Mouse (Mus musculus) forebrain, embryonic 13.5 days (tissue): ENCODE data around the gene Dgke. TPM values are rescaled to one million over a fixed set of nuclear protein-coding genes. Genes with fewer than 3 reads are reported as not detected.
"Not testable (repeated sequence)": the region's sequence is repeated elsewhere in the genome, so short reads cannot be mapped to it uniquely, and the experiment has no call there.

Source experiments
- ATAC-seq: fragments of 200-750 bp; cut with Nextera tagmentation; 2 replicates; pipeline ENCODE4 v1.8.0; 2017
- H3K27ac ChIP-seq: fragments of 300-500 bp; sonication (generic); 2 replicates; pipeline ENCODE4 v1.5.1; 2015; ENCODE audit warnings: inconsistent platforms, mild to moderate bottlenecking, moderate library complexity
- H3K27me3 ChIP-seq: fragments of 300-500 bp; sonication (generic); 2 replicates; pipeline ENCODE4 v1.6.1; 2015; ENCODE audit warnings: mild to moderate bottlenecking, inconsistent platforms
- H3K36me3 ChIP-seq: fragments of 300-500 bp; sonication (generic); 2 replicates; pipeline ENCODE4 v1.6.1; 2015; ENCODE audit warnings: mild to moderate bottlenecking, inconsistent platforms; ENCODE audit not compliant: poor library complexity, severe bottlenecking
- H3K4me1 ChIP-seq: fragments of 300-500 bp; sonication (generic); 2 replicates; pipeline ENCODE4 v1.6.1; 2015; ENCODE audit warnings: inconsistent platforms
- H3K4me2 ChIP-seq: fragments of 300-500 bp; sonication (generic); 2 replicates; pipeline ENCODE4 v1.6.1; 2015; ENCODE audit warnings: inconsistent platforms, mild to moderate bottlenecking, moderate library complexity
- H3K4me3 ChIP-seq: fragments of 300-500 bp; sonication (generic); 2 replicates; pipeline ENCODE4 v1.5.1; 2015; ENCODE audit warnings: mild to moderate bottlenecking, inconsistent platforms
- H3K9ac ChIP-seq: fragments of 300-500 bp; sonication (generic); 2 replicates; pipeline ENCODE4 v1.6.1; 2015; ENCODE audit warnings: mild to moderate bottlenecking, inconsistent platforms
- H3K9me3 ChIP-seq: fragments of 300-500 bp; sonication (generic); replicated peaks from 2 replicates; pipeline ENCODE4 v1.6.1; 2016; ENCODE audit warnings: inconsistent platforms
- WGBS: fragments of 180-500 bp; shearing (Covaris S2); methylation state at CpG from one replicate; pipeline ENCODE4 v1.1.7; 2015; 5-methylcytosine and 5-hydroxymethylcytosine counted together
- polyA plus RNA-seq: library from polyadenylated mRNA; unstranded; fragments of >200 nt; fragmentation: Nextera tagmentation; extraction: Ambion mirVana; gene quantifications from 2 replicates; pipeline ENCODE4 v1.2.1, GENCODE M21; 2015

The Dgke gene
- polyA plus RNA-seq, 1 experiment from 2014 or later: 8.7 TPM

GRCm38 (mm10) chr11:89055931-89056690 is 10.5 kb downstream of the Dgke start:
- Histone ChIP-seq H3K27me3 (no peaks in the 10 kb centered on the region), H3K4me3 (no peak overlapping the region), H3K9ac (no peak overlapping the region), H3K4me1 (peaks cover 32% of the 10 kb centered on the region), H3K9me3 (no peaks in the 10 kb centered on the region), H3K4me2 (no peak overlapping the region), H3K36me3 (peaks cover 35% of the 10 kb centered on the region), H3K27ac (no peak overlapping the region)
- 78% methylated on average over 13 of the region's 13 CpGs for WGBS
- ATAC-seq: no peak

GRCm38 (mm10) chr11:89051767-89052166 is 14.9 kb downstream of the Dgke start:
- no peak overlapping the region for H3K4me2 ChIP-seq
- no peaks in the 10 kb centered on the region for H3K27me3 ChIP-seq
- H3K4me1 ChIP-seq: peaks cover 8% of the 10 kb centered on the region; the same call in 1 of the 2 replicates
- ATAC-seq: no peak
- peaks cover 68% of the 10 kb centered on the region for H3K36me3 ChIP-seq
- H3K4me3 ChIP-seq: no peak overlapping the region
- no peak overlapping the region for H3K27ac ChIP-seq
- no peaks in the 10 kb centered on the region for H3K9me3 ChIP-seq
- WGBS: 95% methylated on average over 6 of the region's 6 CpGs
- H3K9ac ChIP-seq: no peak overlapping the region

- peaks cover 7% of the 10 kb centered on the region; the same call in 1 of the 2 replicates for H3K9me3 ChIP-seq
- H3K4me2 ChIP-seq: no peak overlapping the region
- ATAC-seq: no peak
- peaks cover 85% of the 10 kb centered on the region for H3K36me3 ChIP-seq
- H3K27ac ChIP-seq: no peak overlapping the region
- no peaks in the 10 kb centered on the region for H3K4me1 ChIP-seq
- 80% methylated on average over 3 of the region's 3 CpGs for WGBS
- no peak overlapping the region for H3K9ac ChIP-seq
- no peaks in the 10 kb centered on the region for H3K27me3 ChIP-seq
- no peak overlapping the region for H3K4me3 ChIP-seq
These were observed 20.6 kb downstream of the Dgke start for GRCm38 (mm10) chr11:89046021-89046420.

- not testable (repeated sequence) for H3K27ac ChIP-seq, H3K4me1 ChIP-seq, H3K27me3 ChIP-seq, H3K9me3 ChIP-seq, H3K4me2 ChIP-seq, H3K4me3 ChIP-seq, ATAC-seq, H3K9ac ChIP-seq
- H3K36me3 ChIP-seq: peaks cover 83% of the 10 kb centered on the region
- 96% methylated on average over 3 of the region's 3 CpGs for WGBS
These were observed 21.1 kb downstream of the Dgke start for GRCm38 (mm10) chr11:89045501-89045900.

- H3K27me3 ChIP-seq: no peaks in the 10 kb centered on the region
- H3K4me3 ChIP-seq: no peak overlapping the region
- H3K27ac ChIP-seq: no peak overlapping the region
- peaks cover 90% of the 10 kb centered on the region for H3K36me3 ChIP-seq
- WGBS: 93% methylated on average over 7 of the region's 7 CpGs
- H3K9me3 ChIP-seq: peaks cover 7% of the 10 kb centered on the region; the same call in 1 of the 2 replicates
- no peak overlapping the region for H3K9ac ChIP-seq
- H3K4me1 ChIP-seq: no peaks in the 10 kb centered on the region
- no peak overlapping the region for H3K4me2 ChIP-seq
- no peak for ATAC-seq
These were observed 23.6 kb downstream of the Dgke start for GRCm38 (mm10) chr11:89043046-89043445.

GRCm38 (mm10) chr11:89041073-89041472 is 25.6 kb downstream of the Dgke start:
- 90% methylated on average over 6 of the region's 7 CpGs for WGBS
- H3K36me3 ChIP-seq: peaks cover 78% of the 10 kb centered on the region

GRCm38 (mm10) chr11:89039325-89039724 is 27.3 kb downstream of the Dgke start:
- ATAC-seq: no peak
- H3K9ac ChIP-seq: no peak overlapping the region
- H3K4me2 ChIP-seq: no peak overlapping the region
- no peak overlapping the region for H3K4me3 ChIP-seq
- no peak overlapping the region for H3K27ac ChIP-seq
- H3K27me3 ChIP-seq: no peaks in the 10 kb centered on the region
- no peaks in the 10 kb centered on the region for H3K9me3 ChIP-seq
- no peaks in the 10 kb centered on the region for H3K4me1 ChIP-seq
- 24% methylated on average over 3 of the region's 3 CpGs for WGBS
- H3K36me3 ChIP-seq: peaks cover 61% of the 10 kb centered on the region

More at GRCm38 (mm10) chr11:89041073-89041472, 25.6 kb downstream of the Dgke start:
- not testable (repeated sequence) for H3K27me3 ChIP-seq, H3K4me1 ChIP-seq, H3K4me3 ChIP-seq, H3K27ac ChIP-seq, H3K4me2 ChIP-seq, ATAC-seq, H3K9ac ChIP-seq, H3K9me3 ChIP-seq

GRCm38 (mm10) chr11:89038496-89038895 is 28.2 kb downstream of the Dgke start:
- peaks cover 54% of the 10 kb centered on the region for H3K36me3 ChIP-seq

GRCm38 (mm10) chr11:89035552-89035951 is 31.1 kb downstream of the Dgke start:
- ATAC-seq: no peak
- Histone ChIP-seq H3K4me3 (no peak overlapping the region), H3K4me2 (no peak overlapping the region), H3K27me3 (no peaks in the 10 kb centered on the region), H3K36me3 (peaks cover 26% of the 10 kb centered on the region), H3K27ac (no peak overlapping the region), H3K9ac (no peak overlapping the region), H3K4me1 (no peaks in the 10 kb centered on the region), H3K9me3 (no peaks in the 10 kb centered on the region)
- 88% methylated on average over 3 of the region's 3 CpGs for WGBS

More at GRCm38 (mm10) chr11:89038496-89038895, 28.2 kb downstream of the Dgke start:
- Histone ChIP-seq H3K9me3 (no peaks in the 10 kb centered on the region), H3K4me2 (no peak overlapping the region), H3K27ac (no peak overlapping the region), H3K9ac (no peak overlapping the region), H3K4me3 (no peak overlapping the region), H3K27me3 (no peaks in the 10 kb centered on the region), H3K4me1 (no peaks in the 10 kb centered on the region)
- WGBS: 90% methylated on average over 6 of the region's 6 CpGs
- no peak for ATAC-seq

GRCm38 (mm10) chr11:89034592-89034991 is 32.1 kb downstream of the Dgke start:
- Histone ChIP-seq H3K9me3 (no peaks in the 10 kb centered on the region), H3K4me3 (no peak overlapping the region), H3K36me3 (peaks cover 17% of the 10 kb centered on the region), H3K4me2 (no peak overlapping the region), H3K4me1 (no peaks in the 10 kb centered on the region), H3K27me3 (no peaks in the 10 kb centered on the region), H3K27ac (no peak overlapping the region), H3K9ac (no peak overlapping the region)
- no peak for ATAC-seq

GRCm38 (mm10) chr11:89031189-89031588 is 35.5 kb downstream of the Dgke start:
- Histone ChIP-seq H3K4me3 (no peak overlapping the region), H3K4me1 (no peaks in the 10 kb centered on the region), H3K36me3 (no peaks in the 10 kb centered on the region), H3K9me3 (no peaks in the 10 kb centered on the region), H3K9ac (no peak overlapping the region), H3K27me3 (no peaks in the 10 kb centered on the region), H3K4me2 (no peak overlapping the region), H3K27ac (no peak overlapping the region)
- 83% methylated on average over 1 of the region's 1 CpGs for WGBS
- no peak for ATAC-seq

GRCm38 (mm10) chr11:89030552-89030951 is 36.1 kb downstream of the Dgke start:
- H3K27ac ChIP-seq: no peak overlapping the region
- H3K4me2 ChIP-seq: no peak overlapping the region
- no peak overlapping the region for H3K9ac ChIP-seq
- H3K4me1 ChIP-seq: no peaks in the 10 kb centered on the region
- no peaks in the 10 kb centered on the region for H3K9me3 ChIP-seq
- ATAC-seq: no peak
- H3K4me3 ChIP-seq: no peak overlapping the region
- no peaks in the 10 kb centered on the region for H3K27me3 ChIP-seq
- WGBS: 74% methylated on average over 6 of the region's 6 CpGs
- H3K36me3 ChIP-seq: no peaks in the 10 kb centered on the region
